Mouse (Mus musculus): ENCODE results near the gene Lrp2. TPM values are rescaled to one million over a fixed set of nuclear protein-coding genes. Genes with fewer than 3 reads are reported as not detected.

Lrp2 gene
- total and polyA plus RNA-seq, 3 experiments = under 0.01 to 0.07 (median 0.01) TPM

- peak; percentile 85 for TF ChIP-seq RAD21 (IDR thresholded peaks at IDR 0.05; ENCODE audit: low read depth, low read length)
- no peak for TF ChIP-seq GABPA (IDR thresholded peaks at IDR 0.05; ENCODE audit: insufficient replicate concordance, low read depth, low read length)
- no peak for TF ChIP-seq JUND (conservative IDR thresholded peaks at IDR 0.05; ENCODE audit: low read depth, low read length)
- TF ChIP-seq ZKSCAN1 (IDR thresholded peaks at IDR 0.05; ENCODE audit: borderline replicate concordance, low read depth, low read length) = no peak
- TF ChIP-seq MXI1 (IDR thresholded peaks at IDR 0.05; ENCODE audit: low read depth, low read length) = no peak
These were observed 49.3 kb upstream of the Lrp2 start (continued) for GRCm38 (mm10) chr2:69635064-69635701.

- Histone ChIP-seq H3K27ac (ENCODE audit: insufficient read depth, low read depth) (no peak overlapping the region), H3K4me3 (replicated peaks in 1 of 3; ENCODE audit: low read depth in 2 of 3, low read length in 2 of 3, poor library complexity in 1 of 3) (no peak overlapping the region), H3K4me2 (ENCODE audit: insufficient read depth, low read depth, poor library complexity, severe bottlenecking) (no peak overlapping the region), H3K36me3 (replicated peaks in 1 of 2; ENCODE audit: control insufficient read depth in 1 of 2, insufficient read depth in 1 of 2, low read length in 1 of 2) (no peaks in the 10 kb centered on the region), H3K9ac (ENCODE audit: insufficient read depth, low read depth) (no peak overlapping the region), H3K27me3 (replicated peaks) (no peaks in the 10 kb centered on the region), H3K4me1 (ENCODE audit: control insufficient read depth in 1 of 2, insufficient read depth in 2 of 2) (peaks cover 0 to 11% of the 10 kb centered on the region in 2 experiments; a peak in 2 of 4 replicates), H3K79me2 (replicated peaks; ENCODE audit: control insufficient read depth, extremely low read depth, insufficient read depth, poor library complexity, severe bottlenecking) (no peaks in the 10 kb centered on the region), H3K9me3 (replicated peaks; ENCODE audit: low read length) (peaks cover 5% of the 10 kb centered on the region)
- dilution Hi-C loops (cut with MboI; ENCODE audit: extremely low pct_ligation_motif_present, extremely low pct_unique_long_range_greater_than_20kb, low sequenced_read_pairs) = no loop called here
- peak; percentile 20 to 40; a peak in 2 of 4 replicates for TF ChIP-seq CTCF (conservative IDR thresholded peaks at IDR 0.05 in 1 of 2, IDR thresholded peaks at IDR 0.05 in 1 of 2; ENCODE audit: low read depth in 2 of 2, low read length in 2 of 2)
- TF ChIP-seq KAT2A (IDR thresholded peaks at IDR 0.05; ENCODE audit: insufficient replicate concordance, low read length) = no peak
- DNase-seq (ENCODE audit: extremely low read depth) = no peak
- in situ Hi-C loops (cut with MboI; ENCODE audit: low pct_ligation_motif_present, low pct_unique_long_range_greater_than_20kb, low sequenced_read_pairs) = loop anchor here (25.0 kb wide), 1 partner anchor 156 kb away; the partner anchor contains the start of genes Ccdc173 and Phospho2
These were observed 45.6 kb upstream of the Lrp2 start for GRCm38 (mm10) chr2:69631449-69631848.

- Histone ChIP-seq H3K9ac (ENCODE audit: insufficient read depth, low read depth) (no peak overlapping the region), H3K27ac (ENCODE audit: insufficient read depth, low read depth) (no peak overlapping the region), H3K27me3 (replicated peaks) (no peaks in the 10 kb centered on the region), H3K9me3 (replicated peaks; ENCODE audit: low read length) (peaks cover 5% of the 10 kb centered on the region), H3K4me3 (replicated peaks in 1 of 3; ENCODE audit: low read depth in 2 of 3, low read length in 2 of 3, poor library complexity in 1 of 3) (no peak overlapping the region), H3K36me3 (replicated peaks in 1 of 2; ENCODE audit: control insufficient read depth in 1 of 2, insufficient read depth in 1 of 2, low read length in 1 of 2) (no peaks in the 10 kb centered on the region), H3K4me2 (ENCODE audit: insufficient read depth, low read depth, poor library complexity, severe bottlenecking) (no peak overlapping the region), H3K79me2 (replicated peaks; ENCODE audit: control insufficient read depth, extremely low read depth, insufficient read depth, poor library complexity, severe bottlenecking) (no peaks in the 10 kb centered on the region), H3K4me1 (ENCODE audit: control insufficient read depth in 1 of 2, insufficient read depth in 2 of 2) (peaks cover 0 to 11% of the 10 kb centered on the region in 2 experiments; a peak in 2 of 4 replicates)
- TF ChIP-seq PAX5 (IDR thresholded peaks at IDR 0.05; ENCODE audit: low read length) (no peak), TBP (conservative IDR thresholded peaks at IDR 0.05; ENCODE audit: low read depth, low read length) (no peak), NELFE (IDR thresholded peaks at IDR 0.05; ENCODE audit: low read depth, low read length) (no peak), MYC (IDR thresholded peaks at IDR 0.05; ENCODE audit: low read depth, low read length) (no peak)
- in situ Hi-C loops (cut with MboI; ENCODE audit: low pct_ligation_motif_present, low pct_unique_long_range_greater_than_20kb, low sequenced_read_pairs) (loop anchor here (25.0 kb wide), 1 partner anchor 157 kb away; the partner anchor contains the start of genes Ccdc173 and Phospho2), dilution Hi-C loops (cut with MboI; ENCODE audit: extremely low pct_ligation_motif_present, extremely low pct_unique_long_range_greater_than_20kb, low sequenced_read_pairs) (no loop called here)
- DNase-seq (ENCODE audit: extremely low read depth) = no peak
These were observed 44.9 kb upstream of the Lrp2 start for GRCm38 (mm10) chr2:69630792-69631191.
